Mouse (Mus musculus) kidney, embryonic 14.5 days (tissue): ENCODE measurements around the gene Plxna3. TPM values are rescaled to one million over a fixed set of nuclear protein-coding genes. Genes with fewer than 3 reads are reported as not detected.

ENCODE experiments used
- microRNA-seq: library from miRNA; unstranded; fragments of <30 nt; microRNA quantifications from one replicate; pipeline ENCODE4, GENCODE M21; 2016
- polyA plus RNA-seq: library from polyadenylated mRNA; unstranded; fragments of >200 nt; fragmentation: Nextera tagmentation; extraction: Ambion mirVana; gene quantifications from 2 replicates; pipeline ENCODE4 v1.2.1, GENCODE M21; 2014

Plxna3 gene
- polyA plus RNA-seq, 1 experiment from 2014 or later = 11.7 TPM

Small RNAs within 50 kb of the gene (microRNA-seq; reads per million reads assigned to microRNA genes)
- gene Mir7092 = not detected

Other genes with a start within 250 kb of the Plxna3 start
- not detected in 2 replicates for gene Opn1mw, start 201.6 kb upstream of the Plxna3 start, polyA plus RNA-seq
- gene Mecp2, start 193.7 kb upstream of the Plxna3 start, polyA plus RNA-seq = 8.4 and 12.7 TPM in 2 replicates
- not detected in 2 replicates for gene Tex28, start 161.2 kb upstream of the Plxna3 start, polyA plus RNA-seq
- not detected in 2 replicates for gene Tktl1, start 151.8 kb upstream of the Plxna3 start, polyA plus RNA-seq
- gene Flna, start 79.2 kb upstream of the Plxna3 start, polyA plus RNA-seq = 199 and 315 TPM in 2 replicates
- gene Emd, start 74.4 kb upstream of the Plxna3 start, polyA plus RNA-seq = 28.1 and 81.5 TPM in 2 replicates
- 941 and 1,115 TPM in 2 replicates for gene Rpl10, start 58.3 kb upstream of the Plxna3 start, polyA plus RNA-seq
- 58.5 and 64.3 TPM in 2 replicates for gene Taz, start 47.2 kb upstream of the Plxna3 start, polyA plus RNA-seq
- gene Dnase1l1, start 46.7 kb upstream of the Plxna3 start, polyA plus RNA-seq = 10.6 and 10.8 TPM in 2 replicates
- 89.5 and 93.6 TPM in 2 replicates for gene Atp6ap1, start 32.0 kb upstream of the Plxna3 start, polyA plus RNA-seq
- 90.3 and 143 TPM in 2 replicates for gene Gdi1, start 24.1 kb upstream of the Plxna3 start, polyA plus RNA-seq
- 46.9 and 52.9 TPM in 2 replicates for gene Fam50a, start 16.0 kb upstream of the Plxna3 start, polyA plus RNA-seq
- 128 and 153 TPM in 2 replicates for gene Lage3, start 24.6 kb downstream of the Plxna3 start, polyA plus RNA-seq
- gene Ubl4a, start 44.2 kb downstream of the Plxna3 start, polyA plus RNA-seq = 56.5 and 74.6 TPM in 2 replicates
- 16.2 and 23.5 TPM in 2 replicates for gene Slc10a3, start 44.3 kb downstream of the Plxna3 start, polyA plus RNA-seq
- 29.4 and 36.3 TPM in 2 replicates for gene Fam3a, start 64.2 kb downstream of the Plxna3 start, polyA plus RNA-seq
- gene Ikbkg, start 64.2 kb downstream of the Plxna3 start, polyA plus RNA-seq = 12.7 and 22.0 TPM in 2 replicates
- 41.4 and 49.6 TPM in 2 replicates for gene G6pdx, start 100.1 kb downstream of the Plxna3 start, polyA plus RNA-seq
- gene Gm6880, start 152.3 kb downstream of the Plxna3 start, polyA plus RNA-seq = not detected in 2 replicates
- not detected in 2 replicates for gene Olfr1326-ps1, start 245.8 kb downstream of the Plxna3 start, polyA plus RNA-seq